Mouse (Mus musculus): ENCODE results near the gene Gm17304.

DNA sequence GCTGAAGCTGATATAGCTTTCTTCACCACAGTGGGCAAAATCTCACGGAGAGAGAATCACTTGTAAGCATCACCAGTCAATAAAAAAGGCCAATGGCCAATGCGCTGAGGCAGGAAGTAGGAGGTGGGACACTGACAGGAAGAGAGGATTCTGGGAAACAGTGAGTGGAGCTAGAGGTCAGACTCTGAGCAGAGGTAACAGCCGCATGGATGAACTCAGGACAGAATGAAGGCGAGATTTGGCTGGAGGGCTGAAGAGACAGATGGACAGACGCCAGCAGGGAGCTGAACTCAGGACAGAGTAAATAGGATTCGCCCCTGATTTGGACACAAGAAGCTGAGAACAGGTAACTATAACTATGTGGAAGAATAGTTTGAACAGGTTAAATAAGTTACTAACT lies 3.8 kb upstream of the Gm17304 start:
- no peak for TF ChIP-seq POLR2A (IDR thresholded peaks at IDR 0.05; ENCODE audit: borderline replicate concordance, insufficient read depth, low read length)
- no peak for TF ChIP-seq CTCF (IDR thresholded peaks at IDR 0.05; ENCODE audit: borderline replicate concordance, insufficient read depth, low read depth, low read length)

Data from cerebellum, adult 2 months (tissue).